Mouse (Mus musculus): ENCODE data around the gene Esm1.

- TF ChIP-seq CTCF (IDR thresholded peaks at IDR 0.05; ENCODE audit: borderline replicate concordance, extremely low read depth, insufficient read depth, insufficient read length) (no peak), POLR2A (IDR thresholded peaks at IDR 0.05; ENCODE audit: borderline replicate concordance, extremely low read depth, insufficient read depth, insufficient read length, poor library complexity, severe bottlenecking) (no peak)
Measured at GRCm38 (mm10) chr13:113170256-113170655, 39.2 kb upstream of the Esm1 start.
